Mouse (Mus musculus) hindbrain, embryonic 10.5 days (tissue): Measurements from ENCODE around the gene Mrps27. TPM values are rescaled to one million over a fixed set of nuclear protein-coding genes. Genes with fewer than 3 reads are reported as not detected.

Experiments
- DNase-seq: peaks from one replicate; pipeline ENCODE4 v3.0.0-alpha.2; 2017; ENCODE audit warnings: low spot score
- H3K27ac ChIP-seq: fragments of 300-500 bp; sonication (generic); 2 replicates; pipeline ENCODE4 v1.5.1; 2016; ENCODE audit warnings: mild to moderate bottlenecking, moderate library complexity
- H3K27me3 ChIP-seq: fragments of 300-500 bp; sonication (generic); 2 replicates; pipeline ENCODE4 v1.6.1; 2016; ENCODE audit warnings: mild to moderate bottlenecking; ENCODE audit not compliant: poor library complexity, insufficient read depth, severe bottlenecking
- H3K36me3 ChIP-seq: fragments of 300-500 bp; sonication (generic); 2 replicates; pipeline ENCODE4 v1.6.1; 2016; ENCODE audit warnings: mild to moderate bottlenecking, moderate library complexity
- H3K4me1 ChIP-seq: fragments of 300-500 bp; sonication (generic); replicated peaks from 2 replicates; pipeline ENCODE4 v1.6.1; 2016; ENCODE audit warnings: mild to moderate bottlenecking
- H3K4me3 ChIP-seq: fragments of 300-500 bp; sonication (generic); 2 replicates; pipeline ENCODE4 v1.5.1; 2016; ENCODE audit warnings: mild to moderate bottlenecking, moderate library complexity
- H3K9me3 ChIP-seq: fragments of 300-500 bp; sonication (generic); 2 replicates; pipeline ENCODE4 v1.6.1; 2016; ENCODE audit warnings: mild to moderate bottlenecking, moderate library complexity
- WGBS: fragments of 180-500 bp; shearing (Covaris S2); methylation state at CpG from one replicate; pipeline ENCODE4 v1.1.7; 2016; 5-methylcytosine and 5-hydroxymethylcytosine counted together
- polyA plus RNA-seq: library from polyadenylated mRNA; unstranded; fragments of >200 nt; fragmentation: Nextera tagmentation; extraction: Ambion mirVana; gene quantifications from 2 replicates; pipeline ENCODE4 v1.2.1, GENCODE M21; 2016

Gene Mrps27
- polyA plus RNA-seq, 1 experiment from 2014 or later, result 68.3 TPM

- Histone ChIP-seq H3K27me3 (no peaks in the 10 kb centered on the region), H3K4me3 (no peak overlapping the region), H3K27ac (0 out of 2 replicates have a peak overlapping the region, but pooled peaks have one; percentile 93), H3K4me1 (peaks cover 67% of the 10 kb centered on the region), H3K36me3 (peaks cover 32% of the 10 kb centered on the region), H3K9me3 (no peaks in the 10 kb centered on the region)
- DNase-seq, result no peak
- WGBS, result 89% methylated on average over 5 of the region's 5 CpGs
Measured at GRCm38 (mm10) chr13:99451276-99451675, 106.7 kb downstream of the Mrps27 start.

- no peaks in the 10 kb centered on the region for H3K9me3 ChIP-seq
- 84% methylated on average over 3 of the region's 3 CpGs for WGBS
- H3K4me3 ChIP-seq, result no peak overlapping the region
- peaks cover 65% of the 10 kb centered on the region for H3K4me1 ChIP-seq
- H3K27me3 ChIP-seq, result no peaks in the 10 kb centered on the region
- peak overlapping the region; percentile 35; the same call in 1 of the 2 replicates for H3K27ac ChIP-seq
- peaks cover 41% of the 10 kb centered on the region for H3K36me3 ChIP-seq
- DNase-seq, result no peak
Measured at GRCm38 (mm10) chr13:99452444-99452843, 107.9 kb downstream of the Mrps27 start.

- Histone ChIP-seq H3K4me3 (no peak overlapping the region), H3K36me3 (peaks cover 47% of the 10 kb centered on the region), H3K4me1 (peaks cover 44% of the 10 kb centered on the region), H3K27ac (peak overlapping the region; percentile 54), H3K9me3 (no peaks in the 10 kb centered on the region), H3K27me3 (no peaks in the 10 kb centered on the region)
- DNase-seq, result no peak
- 92% methylated on average over 7 of the region's 7 CpGs for WGBS
Measured at GRCm38 (mm10) chr13:99454977-99455376, 110.4 kb downstream of the Mrps27 start.

GRCm38 (mm10) chr13:99458658-99459386, 114.2 kb downstream of the Mrps27 start:
- Histone ChIP-seq H3K27me3 (no peaks in the 10 kb centered on the region), H3K4me3 (no peak overlapping the region), H3K4me1 (peaks cover 35% of the 10 kb centered on the region), H3K9me3 (0 out of 2 replicates have a peak, but pooled peaks cover 4% of the 10 kb centered on the region), H3K27ac (no peak overlapping the region), H3K36me3 (peaks cover 60% of the 10 kb centered on the region)
- 92% methylated on average over 12 of the region's 12 CpGs for WGBS
- DNase-seq, result no peak

- Histone ChIP-seq H3K36me3 (peaks cover 67% of the 10 kb centered on the region), H3K27me3 (no peaks in the 10 kb centered on the region)
Measured at GRCm38 (mm10) chr13:99459612-99460011, 115.0 kb downstream of the Mrps27 start.

GRCm38 (mm10) chr13:99461886-99462285, 117.3 kb downstream of the Mrps27 start:
- H3K4me3 ChIP-seq, result no peak overlapping the region
- H3K36me3 ChIP-seq, result peaks cover 66% of the 10 kb centered on the region
- H3K27ac ChIP-seq, result no peak overlapping the region
- H3K9me3 ChIP-seq, result 0 out of 2 replicates have a peak, but pooled peaks cover 4% of the 10 kb centered on the region
- H3K27me3 ChIP-seq, result no peaks in the 10 kb centered on the region
- 94% methylated on average over 4 of the region's 4 CpGs for whole genome bisulfite sequencing
- H3K4me1 ChIP-seq, result peaks cover 44% of the 10 kb centered on the region
- DNase-seq, result no peak

More at GRCm38 (mm10) chr13:99459612-99460011, 115.0 kb downstream of the Mrps27 start:
- Histone ChIP-seq H3K9me3 (0 out of 2 replicates have a peak, but pooled peaks cover 4% of the 10 kb centered on the region), H3K4me3 (no peak overlapping the region), H3K27ac (no peak overlapping the region), H3K4me1 (peaks cover 43% of the 10 kb centered on the region)
- DNase-seq, result no peak
- WGBS, result 94% methylated on average over 4 of the region's 4 CpGs

- no peak overlapping the region for H3K4me3 ChIP-seq
- WGBS, result 73% methylated on average over 4 of the region's 4 CpGs
- peak overlapping the region; percentile 13 for H3K27ac ChIP-seq
- 0 out of 2 replicates have a peak, but pooled peaks cover 4% of the 10 kb centered on the region for H3K9me3 ChIP-seq
- peaks cover 60% of the 10 kb centered on the region for H3K36me3 ChIP-seq
- peaks cover 61% of the 10 kb centered on the region for H3K4me1 ChIP-seq
- DNase-seq, result no peak
- H3K27me3 ChIP-seq, result no peaks in the 10 kb centered on the region
Measured at GRCm38 (mm10) chr13:99464551-99464950, 120.0 kb downstream of the Mrps27 start.

Other genes with a start within 250 kb of the Mrps27 start
- gene Zfp366, start 160.0 kb upstream of the Mrps27 start, polyA plus RNA-seq, result 0.43 and 0.45 TPM in 2 replicates
- 50.2 and 51.8 TPM in 2 replicates for gene Ptcd2, start 81 bp upstream of the Mrps27 start, polyA plus RNA-seq
- 743 and 1,096 TPM in 2 replicates for gene Map1b, start 171.8 kb downstream of the Mrps27 start, polyA plus RNA-seq